Mouse (Mus musculus) mammary gland, adult 2 months (tissue): ENCODE results near the gene Vmn2r21. TPM values are rescaled to one million over a fixed set of nuclear protein-coding genes. Genes with fewer than 3 reads are reported as not detected.

Experiments used
- polyA plus RNA-seq: library from polyadenylated mRNA; depleted of rRNA; stranded (reverse); fragments of >200 nt; gene quantifications from 2 replicates; pipeline ENCODE4 v1.2.3, GENCODE M21; 2012; ENCODE audit warnings: low replicate concordance; rRNA removed

Gene Vmn2r21
- polyA plus RNA-seq = not detected in 2 replicates

DNA sequence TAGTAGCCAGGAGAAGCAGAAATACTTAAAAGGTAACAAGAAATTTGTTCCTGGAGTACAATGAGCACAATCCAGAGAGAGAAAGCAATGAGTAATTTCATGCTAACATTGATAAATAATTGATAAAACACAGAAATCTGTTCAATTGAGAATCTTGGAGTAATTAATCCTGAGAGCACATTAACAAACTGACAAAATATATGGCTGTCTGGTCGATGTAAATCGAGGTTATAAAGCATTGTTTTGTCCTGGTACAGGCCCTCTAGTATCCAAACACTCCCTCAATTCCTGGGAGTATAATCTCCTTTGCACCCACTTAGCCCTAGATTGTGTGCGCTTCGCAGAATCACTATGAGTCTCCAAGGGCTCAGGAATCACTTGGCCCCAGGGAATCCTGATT lies at the start of gene Vmn2r21:
Gene Vmn2r21, minus strand, starts transcription at position 101 of the 400 bp plus-strand sequence.

Other genes starting within 250 kb of the Vmn2r21 start
- gene Clec4e, start 243.5 kb downstream of the Vmn2r21 start, polyA plus RNA-seq = 0.11 and 0.12 TPM in 2 replicates
- not detected in 2 replicates for gene Vmn2r19, start 225.1 kb downstream of the Vmn2r21 start, polyA plus RNA-seq
- not detected in 2 replicates for gene Vmn2r20, start 115.3 kb downstream of the Vmn2r21 start, polyA plus RNA-seq
- gene Vmn2r22, start 117.3 kb upstream of the Vmn2r21 start, polyA plus RNA-seq = not detected in 2 replicates
- not detected in 2 replicates for gene Vmn2r23, start 169.3 kb upstream of the Vmn2r21 start, polyA plus RNA-seq
- not detected in 2 replicates for gene Vmn2r24, start 245.5 kb upstream of the Vmn2r21 start, polyA plus RNA-seq